Mouse (Mus musculus) midbrain, postnatal 0 days (tissue): Measurements from ENCODE around the gene Tmem51. TPM values are rescaled to one million over a fixed set of nuclear protein-coding genes. Genes with fewer than 3 reads are reported as not detected.

ENCODE experiments used
- ATAC-seq: fragments of 200-750 bp; cut with Nextera tagmentation; 2 replicates; pipeline ENCODE4 v1.8.0; 2017; ENCODE audit warnings: moderate number of reproducible peaks, mild to moderate bottlenecking, moderate TSS enrichment, moderate library complexity; ENCODE audit not compliant: low FRiP score
- DNase-seq: peaks from one replicate; pipeline ENCODE4 v3.0.0-alpha.2; 2015; ENCODE audit warnings: low spot score
- H3K27ac ChIP-seq: fragments of 300-500 bp; sonication (generic); 2 replicates; pipeline ENCODE4 v1.5.1; 2014; ENCODE audit warnings: low read depth, mild to moderate bottlenecking, low read length, mixed read lengths
- H3K27me3 ChIP-seq: fragments of 300-500 bp; sonication (generic); 2 replicates; pipeline ENCODE4 v1.6.1; 2014; ENCODE audit warnings: low read length, control low read depth, mixed read lengths; ENCODE audit not compliant: insufficient read depth
- H3K36me3 ChIP-seq: fragments of 300-500 bp; sonication (generic); 2 replicates; pipeline ENCODE4 v1.6.1; 2014; ENCODE audit warnings: low read length, control low read depth, mixed read lengths; ENCODE audit not compliant: insufficient read depth
- H3K4me1 ChIP-seq: fragments of 300-500 bp; sonication (generic); 2 replicates; pipeline ENCODE4 v1.6.1; 2014; ENCODE audit warnings: mild to moderate bottlenecking, control low read depth, antibody characterized with exemption, low read length, mixed read lengths; ENCODE audit not compliant: insufficient read depth
- H3K4me2 ChIP-seq: fragments of 300-500 bp; sonication (generic); 2 replicates; pipeline ENCODE4 v1.6.1; 2014; ENCODE audit warnings: low read depth, mild to moderate bottlenecking, low read length, mixed read lengths; ENCODE audit not compliant: poor library complexity, severe bottlenecking
- H3K4me3 ChIP-seq: fragments of 300-500 bp; sonication (generic); 2 replicates; pipeline ENCODE4 v1.5.1; 2014; ENCODE audit warnings: low read depth, mild to moderate bottlenecking, low read length, moderate library complexity
- H3K9ac ChIP-seq: fragments of 300-500 bp; sonication (generic); replicated peaks from 2 replicates; pipeline ENCODE4 v1.6.1; 2014; ENCODE audit warnings: mild to moderate bottlenecking, low read length, moderate library complexity, mixed read lengths; ENCODE audit not compliant: poor library complexity, severe bottlenecking
- H3K9me3 ChIP-seq: fragments of 300-500 bp; sonication (generic); 2 replicates; pipeline ENCODE4 v1.6.1; 2016; ENCODE audit warnings: low read length, control low read depth
- CTCF ChIP-seq: IDR thresholded peaks from 2 replicates; pipeline ENCODE4 v1.5.1; 2016; ENCODE audit warnings: antibody characterized with exemption, mild to moderate bottlenecking
- WGBS: fragments of 180-500 bp; shearing (Covaris S2); extraction: QIAGEN DNeasy Blood & Tissue Kit; methylation state at CpG from one replicate; pipeline ENCODE4 v1.1.7; 2014; 5-methylcytosine and 5-hydroxymethylcytosine counted together
- polyA plus RNA-seq: library from polyadenylated mRNA; unstranded; fragments of >200 nt; fragmentation: Nextera tagmentation; extraction: Ambion mirVana; gene quantifications from 2 replicates; pipeline ENCODE4 v1.2.1, GENCODE M21; 2015
- total RNA-seq: library from RNA; depleted of rRNA; stranded (reverse); fragments of >200 nt; gene quantifications from 2 replicates; pipeline ENCODE4 v1.2.3, GENCODE M21; 2014

Tmem51 gene
- total and polyA plus RNA-seq, 2 experiments from 2014 or later: 5.9 to 7.9 TPM

DNA sequence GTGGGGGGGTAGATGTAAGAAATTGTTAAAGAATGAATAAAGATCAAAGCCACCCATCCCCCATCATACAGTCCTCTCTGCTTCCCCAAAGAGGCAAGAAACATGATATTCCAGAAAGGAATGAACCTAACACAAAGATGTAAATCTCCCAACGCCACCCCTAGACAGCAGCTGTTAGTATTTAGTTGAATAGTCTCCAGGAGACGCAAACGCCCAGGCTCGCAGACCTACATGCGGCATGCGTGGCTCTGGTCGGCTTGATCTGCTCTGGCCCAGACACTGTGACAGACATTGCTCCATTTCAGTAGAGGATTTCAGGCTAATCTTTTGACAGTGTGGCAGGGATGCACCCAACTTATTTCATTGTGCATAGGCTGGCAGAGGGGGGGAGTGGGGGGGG, 34.4 kb upstream of the Tmem51 start:
- Histone ChIP-seq H3K36me3 (0 out of 2 replicates have a peak, but pooled peaks cover 3% of the 10 kb centered on the region), H3K9ac (no peak overlapping the region), H3K4me1 (no peaks in the 10 kb centered on the region), H3K27me3 (no peaks in the 10 kb centered on the region), H3K4me2 (no peak overlapping the region), H3K9me3 (no peaks in the 10 kb centered on the region), H3K4me3 (no peak overlapping the region), H3K27ac (no peak overlapping the region)
- ATAC-seq: peak; percentile 29; the same call in 1 of the 2 replicates
- no peak for TF ChIP-seq CTCF
- 33% methylated on average over 7 of the region's 7 CpGs for WGBS
- no peak for DNase-seq

DNA sequence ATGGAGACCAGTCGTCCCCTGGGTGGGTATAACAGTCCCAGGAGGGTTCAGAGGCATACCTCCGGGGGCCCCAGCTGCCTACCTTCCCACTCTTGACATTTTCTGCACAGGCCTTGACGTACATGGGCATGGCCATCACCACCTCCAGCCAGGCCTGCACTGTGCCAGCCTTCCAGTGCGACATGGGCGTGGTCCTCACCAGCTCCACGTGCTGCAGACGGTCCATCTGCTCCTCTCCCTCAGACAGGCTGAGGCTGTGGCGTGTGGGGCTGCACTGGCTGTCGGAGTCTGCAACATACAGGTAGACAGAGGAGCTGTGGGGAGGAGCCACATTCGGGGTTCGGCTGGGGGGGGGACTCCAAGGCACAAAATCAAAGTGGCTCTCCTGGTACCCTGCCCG, 33.9 kb upstream of the Tmem51 start:
- no peak overlapping the region for H3K9ac ChIP-seq
- TF ChIP-seq CTCF: no peak
- ATAC-seq (no peak), DNase-seq (no peak)
- WGBS: 88% methylated on average over 12 of the region's 12 CpGs
- no peak overlapping the region for H3K4me2 ChIP-seq
- no peaks in the 10 kb centered on the region for H3K4me1 ChIP-seq
- no peaks in the 10 kb centered on the region for H3K27me3 ChIP-seq
- 0 out of 2 replicates have a peak, but pooled peaks cover 3% of the 10 kb centered on the region for H3K36me3 ChIP-seq
- no peak overlapping the region for H3K27ac ChIP-seq
- H3K9me3 ChIP-seq: no peaks in the 10 kb centered on the region
- no peak overlapping the region for H3K4me3 ChIP-seq

DNA sequence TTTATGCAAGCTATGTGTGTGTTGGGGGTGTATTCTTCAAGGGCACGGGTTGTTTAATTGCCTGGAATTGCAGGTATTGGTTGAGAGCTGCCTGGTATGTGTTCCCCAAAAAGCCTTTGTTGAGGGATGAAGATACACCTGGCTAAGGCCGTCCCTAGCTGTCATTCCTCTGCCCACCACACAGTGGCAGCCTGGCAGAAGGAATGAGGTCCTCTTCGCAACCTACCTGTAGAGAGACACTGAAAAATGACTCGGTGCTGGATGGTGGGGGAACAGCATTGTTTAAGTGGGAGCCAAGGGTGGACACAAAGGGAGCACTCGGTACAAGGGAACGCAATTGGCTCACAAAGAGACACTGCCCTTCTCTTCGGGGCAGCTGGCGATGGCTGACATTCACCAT, 29.2 kb upstream of the Tmem51 start:
- no peaks in the 10 kb centered on the region for H3K27me3 ChIP-seq
- DNase-seq (peak; percentile 68), ATAC-seq (peak; percentile 50; the same call in 1 of the 2 replicates)
- no peak overlapping the region for H3K9ac ChIP-seq
- H3K27ac ChIP-seq: no peak overlapping the region
- no peaks in the 10 kb centered on the region for H3K4me1 ChIP-seq
- TF ChIP-seq CTCF: peak; percentile 90
- H3K4me2 ChIP-seq: no peak overlapping the region
- 28% methylated on average over 8 of the region's 8 CpGs for WGBS
- no peak overlapping the region for H3K4me3 ChIP-seq
- H3K36me3 ChIP-seq: peaks cover 11% of the 10 kb centered on the region; the same call in 1 of the 2 replicates
- H3K9me3 ChIP-seq: no peaks in the 10 kb centered on the region

DNA sequence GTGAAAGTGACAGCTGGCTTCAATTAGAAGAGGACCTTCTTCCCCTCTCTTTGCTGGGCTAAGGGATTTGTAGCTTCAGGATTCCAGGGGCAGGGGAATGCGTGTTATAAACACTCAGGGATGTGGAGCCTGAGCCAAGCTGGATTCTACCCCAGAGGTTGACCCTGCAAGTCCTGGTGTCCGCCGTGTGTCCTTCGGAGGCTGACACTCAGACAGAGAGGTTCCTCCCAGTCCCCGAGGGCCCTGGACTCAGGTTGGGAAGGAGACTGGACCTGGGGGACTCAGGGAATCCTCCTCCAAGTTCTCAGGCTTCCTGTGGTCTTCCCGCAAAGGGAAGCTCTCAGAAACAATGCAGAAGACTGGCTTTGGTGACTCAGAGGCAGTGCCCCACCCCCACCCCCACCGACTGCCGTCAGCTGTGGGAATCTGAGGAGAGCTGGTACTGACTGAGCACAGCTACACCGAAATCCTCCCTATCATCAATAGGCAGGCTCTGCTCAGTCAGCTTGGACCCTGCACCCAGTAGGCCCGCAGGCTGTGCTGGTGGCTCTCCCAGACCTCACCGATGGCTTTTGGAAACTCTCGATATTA, 19.1 kb upstream of the Tmem51 start:
- TF ChIP-seq CTCF: no peak
- Histone ChIP-seq H3K9ac (no peak overlapping the region), H3K4me2 (no peak overlapping the region), H3K4me1 (no peaks in the 10 kb centered on the region), H3K9me3 (no peaks in the 10 kb centered on the region), H3K27me3 (no peaks in the 10 kb centered on the region), H3K4me3 (no peak overlapping the region), H3K27ac (no peak overlapping the region), H3K36me3 (peaks cover 7% of the 10 kb centered on the region; the same call in 1 of the 2 replicates)
- 57% methylated on average over 12 of the region's 12 CpGs for WGBS
- ATAC-seq: no peak
- no peak for DNase-seq

DNA sequence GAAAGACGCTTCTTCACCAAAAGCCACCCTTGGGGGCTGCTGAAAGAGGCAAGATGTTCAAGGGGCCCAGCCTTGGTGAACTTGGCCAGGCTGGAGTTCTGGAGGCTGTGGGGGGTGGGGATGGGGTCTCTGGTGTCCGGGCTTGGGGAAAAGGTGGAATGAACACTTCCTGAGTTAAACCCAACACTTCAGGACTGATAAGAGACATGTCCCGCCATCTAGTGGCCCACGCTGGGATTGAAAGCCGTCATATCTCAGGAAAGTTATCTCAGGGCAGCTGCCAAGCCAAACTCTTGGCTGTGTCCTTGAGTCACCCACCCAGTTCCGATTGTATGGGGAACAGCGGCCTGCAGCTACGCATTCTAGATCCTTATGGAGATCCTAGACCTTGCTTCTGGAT, 14.2 kb upstream of the Tmem51 start:
- no peak overlapping the region for H3K4me3 ChIP-seq
- no peaks in the 10 kb centered on the region for H3K9me3 ChIP-seq
- no peak overlapping the region for H3K4me2 ChIP-seq
- H3K36me3 ChIP-seq: 0 out of 2 replicates have a peak, but pooled peaks cover 3% of the 10 kb centered on the region
- no peak overlapping the region for H3K27ac ChIP-seq
- H3K27me3 ChIP-seq: no peaks in the 10 kb centered on the region
- TF ChIP-seq CTCF: peak; percentile 85
- 24% methylated on average over 8 of the region's 8 CpGs for WGBS
- H3K9ac ChIP-seq: no peak overlapping the region
- no peaks in the 10 kb centered on the region for H3K4me1 ChIP-seq
- peak; percentile 82 for DNase-seq
- ATAC-seq: peak; percentile 50; the same call in 1 of the 2 replicates

DNA sequence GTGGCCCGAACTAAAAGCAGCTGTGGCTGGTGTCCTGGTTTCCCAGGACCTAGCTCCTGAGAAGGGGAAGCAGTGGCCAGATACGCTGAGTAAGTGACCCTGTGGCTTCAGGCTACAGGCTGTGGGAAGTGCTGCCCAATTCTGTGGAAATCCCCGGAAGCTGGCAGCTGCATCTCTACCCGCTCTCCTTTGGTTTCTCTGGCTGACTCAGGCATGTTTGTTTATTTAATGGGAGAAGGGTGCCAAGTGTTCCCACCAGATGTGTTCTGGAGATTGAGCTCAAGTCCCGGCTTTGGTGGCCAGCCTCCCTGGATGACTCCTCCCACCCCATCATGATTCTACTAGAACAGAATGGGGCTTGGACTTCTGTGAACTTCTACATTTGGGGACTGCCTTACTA, 13.8 kb upstream of the Tmem51 start:
- Histone ChIP-seq H3K4me1 (no peaks in the 10 kb centered on the region), H3K9ac (no peak overlapping the region), H3K27ac (no peak overlapping the region), H3K27me3 (no peaks in the 10 kb centered on the region), H3K9me3 (no peaks in the 10 kb centered on the region), H3K4me3 (no peak overlapping the region), H3K36me3 (0 out of 2 replicates have a peak, but pooled peaks cover 3% of the 10 kb centered on the region), H3K4me2 (no peak overlapping the region)
- TF ChIP-seq CTCF: no peak
- DNase-seq (peak; percentile 18), ATAC-seq (no peak)
- 42% methylated on average over 5 of the region's 5 CpGs for WGBS
